Comparison of ENCODE assay signal across 7 mouse cellular contexts in genomic region chr10:75515216-75516037, GRCm38 (mm10). TPM values are rescaled to one million over a fixed set of nuclear protein-coding genes. Genes with fewer than 3 reads are reported as not detected.
DNase-seq lines count a peak whose midpoint lies in the region; ATAC-seq and TF ChIP-seq lines count a peak whose summit lies in the region.

No protein-coding gene starts in this region.

- DNase-seq in G1E (ENCODE audit: low spot score): peak; percentile 43
- DNase-seq in hindbrain, embryonic 14.5 days (ENCODE audit: low spot score): no peak
- no peak for DNase-seq in thymus, postnatal 10 days (ENCODE audit: low spot score in 2 of 2)
- DNase-seq in ovary, postnatal 36 days (ENCODE audit: low spot score): no peak

- H3K27me3 ChIP-seq in G1E (ENCODE audit: insufficient read depth, low read length): no peaks in the 10 kb centered on the region
- no peaks in the 10 kb centered on the region for H3K27me3 ChIP-seq in hindbrain, embryonic 14.5 days (ENCODE audit: control insufficient read depth, insufficient read depth, low read length)
- no peaks in the 10 kb centered on the region for H3K27me3 ChIP-seq in liver, embryonic 16.5 days (ENCODE audit: control insufficient read depth, insufficient read depth, low read depth, low read length)

- H3K9me3 ChIP-seq in G1E (replicated peaks): no peaks in the 10 kb centered on the region
- H3K9me3 ChIP-seq in hindbrain, embryonic 14.5 days (ENCODE audit: control insufficient read depth, low read length): no peaks in the 10 kb centered on the region
- no peaks in the 10 kb centered on the region for H3K9me3 ChIP-seq in liver, embryonic 16.5 days (replicated peaks; ENCODE audit: control insufficient read depth, low read length)

- peak; percentile 62 for ATAC-seq in G1E (ENCODE audit: extremely low read depth, insufficient number of reproducible peaks, low FRiP score, poor library complexity, severe bottlenecking)
- ATAC-seq in hindbrain, embryonic 14.5 days (ENCODE audit: low FRiP score): no peak
- ATAC-seq in liver, embryonic 16.5 days (ENCODE audit: low read depth): peak; percentile 62
- ATAC-seq in monocyte, adult 5-6 weeks (replicated peaks; ENCODE audit: insufficient number of reproducible peaks, low FRiP score, low TSS enrichment, poor library complexity, severe bottlenecking): no peak

- peak overlapping the region; percentile 88 for H3K27ac ChIP-seq in brown adipose tissue, adult 24 weeks (replicated peaks; ENCODE audit: low read depth, low read length)
- no peak overlapping the region for H3K27ac ChIP-seq in hindbrain, embryonic 14.5 days
- H3K27ac ChIP-seq in liver, embryonic 16.5 days (ENCODE audit: low read length): peak overlapping the region; percentile 98

- H3K36me3 ChIP-seq in G1E (replicated peaks): peaks cover 49% of the 10 kb centered on the region
- peaks cover 30% of the 10 kb centered on the region for H3K36me3 ChIP-seq in hindbrain, embryonic 14.5 days (replicated peaks; ENCODE audit: control insufficient read depth, insufficient read depth)
- H3K36me3 ChIP-seq in liver, embryonic 16.5 days (ENCODE audit: control insufficient read depth, insufficient read depth): peaks cover 22% of the 10 kb centered on the region

- 90% methylated on average over 4 of the region's 4 CpGs for WGBS in hindbrain, embryonic 14.5 days
- WGBS in liver, embryonic 16.5 days (ENCODE audit: insufficient replicate concordance): 14% methylated on average over 4 of the region's 4 CpGs

- peak overlapping the region; percentile 86; the same call in 1 of the 2 replicates for H3K9ac ChIP-seq in hindbrain, embryonic 14.5 days
- peak overlapping the region; percentile 98 for H3K9ac ChIP-seq in liver, embryonic 16.5 days (ENCODE audit: low read depth, low read length)

- no peak for TF ChIP-seq CTCF in G1E (IDR thresholded peaks at IDR 0.05; ENCODE audit: low read depth, low read length)

- peaks cover 66% of the 10 kb centered on the region for H3K4me1 ChIP-seq in G1E (ENCODE audit: insufficient read depth, low read depth, low read length)
- H3K4me1 ChIP-seq in brown adipose tissue, adult 24 weeks (ENCODE audit: control insufficient read depth, insufficient read depth, insufficient read length, low read length): peaks cover 31% of the 10 kb centered on the region
- peaks cover 22% of the 10 kb centered on the region for H3K4me1 ChIP-seq in hindbrain, embryonic 14.5 days (replicated peaks; ENCODE audit: control insufficient read depth, insufficient read depth, low read length)
- H3K4me1 ChIP-seq in liver, embryonic 16.5 days (ENCODE audit: control insufficient read depth, low read depth, low read length): peaks cover 37% of the 10 kb centered on the region

- peak overlapping the region; percentile 90; the same call in 1 of the 2 replicates for H3K4me3 ChIP-seq in G1E (ENCODE audit: low read depth, low read length)
- H3K4me3 ChIP-seq in brown adipose tissue, adult 24 weeks (ENCODE audit: insufficient read depth, low read depth, low read length): peak overlapping the region; percentile 94
- H3K4me3 ChIP-seq in hindbrain, embryonic 14.5 days (replicated peaks; ENCODE audit: low read length): no peak overlapping the region
- peak overlapping the region; percentile 94 for H3K4me3 ChIP-seq in liver, embryonic 16.5 days (ENCODE audit: low read depth, low read length)

- H3K4me2 ChIP-seq in hindbrain, embryonic 14.5 days (replicated peaks): peak overlapping the region; percentile 83; the same call in 1 of the 2 replicates
- peak overlapping the region; percentile 82 for H3K4me2 ChIP-seq in liver, embryonic 16.5 days (ENCODE audit: low read depth, low read length)

RNA-seq across cellular contexts. Expression of gene Snrpd3, which starts 1.9 kb away (rescaled TPM):
- total RNA-seq in G1E (2014; fragmentation: Nextera tagmentation) (83.0 and 116 TPM in 2 replicates), G1E (2017) (50.9 and 51.6 TPM in 2 replicates)
- polyA plus RNA-seq in G1E (2012): 19.5 and 29.9 TPM in 2 replicates
- polyA plus RNA-seq in brown adipose tissue, adult 24 weeks (2012; ENCODE audit: insufficient read depth, insufficient read length, missing spikeins): 157 and 178 TPM in 2 replicates
- 118 and 119 TPM in 2 replicates for polyA plus RNA-seq in hindbrain, embryonic 14.5 days (2014; fragmentation: Nextera tagmentation; extraction: Ambion mirVana)
- polyA plus RNA-seq in liver, embryonic 16.5 days (2015; fragmentation: Nextera tagmentation; extraction: Ambion mirVana): 56.9 and 61.7 TPM in 2 replicates
- 46.3 to 64.6 TPM (median 59.6 TPM) in 3 replicates for total RNA-seq in monocyte, adult 5-6 weeks (2017)

RNA-seq across cellular contexts. Expression of gene Gucd1, which starts 2.3 kb away (rescaled TPM):
- 17.0 and 26.1 TPM in 2 replicates for total RNA-seq in G1E (2014; fragmentation: Nextera tagmentation)
- total RNA-seq in G1E (2017): 41.7 and 48.6 TPM in 2 replicates
- 14.5 and 15.8 TPM in 2 replicates for polyA plus RNA-seq in G1E (2012)
- polyA plus RNA-seq in brown adipose tissue, adult 24 weeks (2012; ENCODE audit: insufficient read depth, insufficient read length, missing spikeins): 29.8 and 61.0 TPM in 2 replicates
- polyA plus RNA-seq in hindbrain, embryonic 14.5 days (2014; fragmentation: Nextera tagmentation; extraction: Ambion mirVana): 23.5 and 23.9 TPM in 2 replicates
- polyA plus RNA-seq in liver, embryonic 16.5 days (2015; fragmentation: Nextera tagmentation; extraction: Ambion mirVana): 64.4 and 69.3 TPM in 2 replicates
- total RNA-seq in monocyte, adult 5-6 weeks (2017): 49.4 to 66.8 TPM (median 54.5 TPM) in 3 replicates

RNA-seq across cellular contexts. Expression of gene Lrrc75b, which starts 44.7 kb away (rescaled TPM):
- total RNA-seq in G1E (2014; fragmentation: Nextera tagmentation) (not detected in 2 replicates), G1E (2017) (0.05 and 0.06 TPM in 2 replicates)
- not detected in 2 replicates for polyA plus RNA-seq in G1E (2012)
- not detected in 2 replicates for polyA plus RNA-seq in brown adipose tissue, adult 24 weeks (2012; ENCODE audit: insufficient read depth, insufficient read length, missing spikeins)
- polyA plus RNA-seq in hindbrain, embryonic 14.5 days (2014; fragmentation: Nextera tagmentation; extraction: Ambion mirVana): 34.5 and 43.5 TPM in 2 replicates
- polyA plus RNA-seq in liver, embryonic 16.5 days (2015; fragmentation: Nextera tagmentation; extraction: Ambion mirVana): 0.05 and 0.06 TPM in 2 replicates
- total RNA-seq in monocyte, adult 5-6 weeks (2017): not detected in 3 replicates

RNA-seq across cellular contexts. Expression of gene Ggt1, which starts 46.0 kb away (rescaled TPM):
- total RNA-seq in G1E (2014; fragmentation: Nextera tagmentation) (not detected in 2 replicates), G1E (2017) (not detected in 2 replicates)
- polyA plus RNA-seq in G1E (2012): 0.12 TPM in 1 of 2 replicates, not detected in the other
- polyA plus RNA-seq in brown adipose tissue, adult 24 weeks (2012; ENCODE audit: insufficient read depth, insufficient read length, missing spikeins): not detected in 2 replicates
- polyA plus RNA-seq in hindbrain, embryonic 14.5 days (2014; fragmentation: Nextera tagmentation; extraction: Ambion mirVana): 1.6 and 1.7 TPM in 2 replicates
- 27.7 and 40.9 TPM in 2 replicates for polyA plus RNA-seq in liver, embryonic 16.5 days (2015; fragmentation: Nextera tagmentation; extraction: Ambion mirVana)
- 0.53 to 2.2 TPM in 2 of 3 replicates, not detected in the other for total RNA-seq in monocyte, adult 5-6 weeks (2017)

Comparison
In these comparisons a context has a peak if more than half of its experiments do, and no peak if none do; other contexts are left out.
1. ATAC-seq: peak in G1E (single experiment) and liver, embryonic 16.5 days (single experiment); none in hindbrain, embryonic 14.5 days (single experiment) and monocyte, adult 5-6 weeks (single experiment).
2. RNA of gene Lrrc75b, which starts 44.7 kb away (polyA plus RNA-seq): 34.5 to 43.5 TPM in hindbrain, embryonic 14.5 days; not detected in brown adipose tissue, adult 24 weeks, 0.05 to 0.06 TPM in liver, embryonic 16.5 days and not detected in G1E; every median in the first group is over 10 times any median in the second.